Mouse (Mus musculus) lung, postnatal 0 days (tissue): ENCODE results near the gene Epb41l1.

Experiments used
- CTCF ChIP-seq: IDR thresholded peaks from 2 replicates; pipeline ENCODE4 v1.5.1; 2016; ENCODE audit warnings: antibody characterized with exemption, mild to moderate bottlenecking
- EP300 ChIP-seq: IDR thresholded peaks from 2 replicates; pipeline ENCODE4 v1.6.1; 2016; ENCODE audit warnings: antibody characterized with exemption, mild to moderate bottlenecking, control low read depth

DNA sequence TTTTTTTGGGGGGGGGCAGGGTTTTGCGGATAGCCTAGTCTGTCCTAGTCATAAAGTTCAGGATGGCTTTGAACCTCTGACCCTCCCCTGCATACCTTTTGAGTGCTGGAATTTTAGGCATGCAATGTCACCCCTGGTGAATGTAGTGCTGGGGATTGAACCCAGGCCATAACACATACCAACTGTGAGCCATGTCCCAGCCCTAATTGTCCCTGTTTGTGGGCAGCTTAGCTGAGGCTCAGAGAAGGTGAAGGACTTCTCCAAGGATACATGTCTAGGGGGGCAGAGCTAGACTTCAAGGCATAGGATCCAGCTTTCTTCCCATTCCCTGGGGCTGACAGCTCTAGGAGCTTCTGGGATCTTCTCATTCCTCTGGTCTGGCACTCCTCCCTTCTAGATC lies 22.6 kb downstream of the Epb41l1 start:
- TF ChIP-seq CTCF (no peak), EP300 (no peak)
